Mouse (Mus musculus): ENCODE data around the gene Fam171a1.

- TF ChIP-seq POLR2A (IDR thresholded peaks at IDR 0.05; ENCODE audit: insufficient read length, low read depth), result no peak
- TF ChIP-seq MAX (IDR thresholded peaks at IDR 0.05; ENCODE audit: low read depth), result no peak
- no peak for TF ChIP-seq USF1 (IDR thresholded peaks at IDR 0.05; ENCODE audit: low read depth)
- TF ChIP-seq REST (IDR thresholded peaks at IDR 0.05; ENCODE audit: insufficient read depth, insufficient read length), result no peak
These were observed 13.3 kb downstream of the Fam171a1 start for GRCm38 (mm10) chr2:3127256-3127883.

All from myocyte (in vitro differentiated cells).